Mouse (Mus musculus) spleen, postnatal 36 days (tissue): ENCODE measurements at regions not wholly inside any gene's neighbourhood (a gene's known extent, or its start where the extent isn't known, plus 50 kb on each side); places are given as distances from the start of the nearest gene placed in this dataset.
"Not testable (repeated sequence)": the region's sequence is repeated elsewhere in the genome, so short reads cannot be mapped to it uniquely, and the experiment has no call there.

Experiments
- DNase-seq, 2 experiments: peaks; one replicate each; pipeline ENCODE4 v3.0.0; 2022; ENCODE audit warnings: low spot score in 2 of 2, mixed read lengths in 1 of 2

DNA sequence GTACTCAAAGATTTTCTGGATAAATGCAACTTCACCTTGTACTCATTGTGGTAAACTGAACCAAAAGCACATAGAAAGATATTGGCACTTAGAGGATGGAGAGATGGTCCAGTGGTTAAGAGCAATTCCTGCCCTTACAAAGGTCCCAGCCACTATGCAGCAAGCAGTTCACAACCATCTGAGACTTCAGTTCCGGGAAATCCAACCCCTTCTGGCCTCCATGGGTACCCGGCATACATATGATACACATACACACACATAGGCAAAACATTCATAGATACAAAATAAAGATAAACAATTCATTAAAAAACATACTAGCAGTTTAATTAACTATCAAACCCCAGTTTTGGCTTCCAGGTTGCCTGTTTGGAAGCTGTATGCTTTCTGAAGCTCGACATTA, 189.5 kb upstream of the Tmem45b start:
- DNase-seq: no peak

DNA sequence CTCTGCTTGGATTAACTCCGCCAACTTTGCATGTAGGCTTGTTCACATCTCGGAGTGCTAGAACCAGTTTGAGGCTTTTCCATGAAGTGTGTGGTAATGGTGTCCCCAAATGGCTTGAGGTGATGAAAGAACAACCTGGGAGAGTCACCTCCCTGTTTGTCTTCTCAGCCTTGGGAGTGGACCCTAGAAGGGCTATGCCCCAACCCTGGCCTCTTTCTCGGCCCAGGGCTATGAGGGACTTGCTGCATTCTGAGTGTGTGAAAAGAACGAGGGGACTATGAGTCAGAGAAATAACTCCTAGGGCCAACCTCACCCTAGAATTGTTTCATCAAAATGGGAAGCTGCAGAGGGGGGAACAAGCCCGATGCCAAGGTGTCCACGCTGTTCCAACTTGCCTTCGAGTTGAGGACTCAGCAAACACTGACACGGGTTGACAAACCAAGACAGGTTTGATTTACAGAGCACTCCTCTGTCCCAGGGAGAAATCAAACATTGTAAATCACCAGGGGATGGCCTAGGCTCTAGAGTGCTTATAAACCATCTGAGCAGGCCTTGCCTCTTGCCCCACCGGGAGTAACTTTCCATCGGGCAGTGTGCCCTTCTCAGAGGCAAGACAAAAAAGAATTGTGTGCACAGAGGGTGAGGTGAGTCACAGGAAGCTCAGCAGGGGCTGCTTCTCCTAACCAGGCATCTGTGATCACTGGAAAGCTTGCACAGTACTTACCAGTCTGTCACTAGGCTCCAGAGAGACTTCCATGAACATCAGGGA, 186.3 kb upstream of the Tmem45b start:
- DNase-seq: no peak

DNA sequence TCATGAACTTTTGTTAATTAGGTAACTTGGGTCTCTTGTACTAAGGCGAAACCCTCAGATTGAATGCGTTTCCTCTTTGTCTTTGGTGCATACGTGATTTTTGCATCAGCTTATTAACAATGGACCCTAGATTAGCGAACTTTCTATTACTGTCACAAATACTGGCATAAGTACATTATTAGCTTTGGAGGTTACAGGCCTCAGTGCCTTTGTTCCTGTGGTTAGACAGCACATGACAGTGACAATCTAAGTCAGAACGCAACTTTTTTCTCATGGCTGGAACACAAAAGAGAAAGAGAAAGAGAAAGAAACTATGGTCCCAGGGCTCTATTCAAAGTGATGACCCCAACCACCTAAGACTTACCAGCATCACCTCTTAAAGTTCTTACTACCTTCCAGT, 184.8 kb upstream of the Tmem45b start:
- DNase-seq: no peak

DNA sequence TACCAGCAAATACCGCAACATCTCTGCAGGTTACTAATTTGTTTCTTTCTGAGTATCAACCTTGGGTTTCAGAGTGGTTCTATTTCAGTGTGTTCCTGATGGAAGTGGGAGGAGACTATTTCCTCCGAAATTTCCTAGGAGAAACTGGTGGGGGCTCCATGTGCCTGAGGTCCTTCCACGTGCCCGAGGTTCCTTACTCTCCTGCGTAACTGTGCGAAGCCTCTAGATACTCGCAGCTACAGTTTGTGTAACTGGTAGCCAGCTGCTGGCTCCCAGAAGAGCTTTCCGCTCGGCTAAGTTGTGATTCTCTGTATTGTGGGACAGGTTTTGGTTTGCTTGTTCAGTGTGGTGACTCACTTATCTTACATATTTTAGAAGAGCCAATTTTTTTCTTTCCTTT, 184.3 kb upstream of the Tmem45b start:
- DNase-seq: no peak

DNA sequence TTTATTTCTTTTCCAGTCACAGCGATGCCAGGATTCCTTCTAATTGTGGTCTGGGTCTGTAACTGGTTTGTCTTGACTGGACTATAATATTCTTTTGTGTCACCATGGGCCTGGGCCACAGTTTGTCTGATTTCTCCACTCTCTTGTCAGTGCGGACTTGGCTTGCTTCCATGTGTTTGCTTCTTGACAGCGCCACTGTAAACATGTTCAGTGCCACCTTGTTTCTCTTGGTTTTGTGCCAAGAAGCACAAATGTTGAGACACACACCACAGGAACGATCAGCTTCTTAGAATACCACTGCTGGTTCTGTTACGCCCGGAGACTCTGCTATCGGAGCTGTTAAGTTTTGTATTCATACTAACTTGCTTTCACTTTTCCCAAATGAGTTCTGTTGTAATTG, 180.9 kb upstream of the Tmem45b start:
- DNase-seq: no peak

DNA sequence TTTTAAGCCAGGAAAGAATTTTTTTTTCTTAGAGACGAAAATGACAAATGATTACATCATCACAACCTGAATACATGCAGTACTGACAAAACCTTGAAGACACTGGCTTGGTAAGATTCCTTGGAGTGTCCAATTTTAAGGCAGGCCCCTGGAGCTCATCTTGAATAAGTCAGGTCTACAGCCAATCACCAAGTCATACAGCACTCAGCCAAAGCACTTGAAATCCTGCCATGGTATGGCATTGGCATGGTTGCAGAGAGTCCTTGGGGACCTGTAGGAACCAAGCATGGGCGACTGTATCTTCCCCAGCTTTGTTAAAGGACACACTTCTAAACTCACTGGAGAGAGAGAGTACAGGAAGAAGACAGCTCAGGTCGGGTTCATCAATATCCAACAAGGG, 179.8 kb upstream of the Tmem45b start:
- DNase-seq: no peak

DNA sequence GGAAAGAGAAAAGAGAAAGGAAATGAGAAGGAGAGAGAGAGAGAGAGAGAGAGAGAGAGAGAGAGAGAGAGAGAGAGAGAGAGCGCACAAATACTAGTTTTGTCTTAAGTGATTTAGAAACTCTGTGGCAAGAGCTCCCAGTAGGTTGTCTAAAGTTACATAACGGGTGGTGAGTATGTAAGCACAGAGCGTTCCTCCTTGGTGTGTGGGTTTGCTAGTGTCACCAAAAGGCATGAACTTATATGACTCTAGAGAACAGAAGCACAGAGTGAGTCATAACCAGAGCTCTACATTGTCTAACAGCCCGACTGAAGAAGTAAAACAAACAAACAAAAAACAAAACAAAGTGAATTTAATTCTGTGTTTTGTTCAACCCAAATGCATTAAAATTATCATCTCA, 177.9 kb upstream of the Tmem45b start:
- DNase-seq: no peak

DNA sequence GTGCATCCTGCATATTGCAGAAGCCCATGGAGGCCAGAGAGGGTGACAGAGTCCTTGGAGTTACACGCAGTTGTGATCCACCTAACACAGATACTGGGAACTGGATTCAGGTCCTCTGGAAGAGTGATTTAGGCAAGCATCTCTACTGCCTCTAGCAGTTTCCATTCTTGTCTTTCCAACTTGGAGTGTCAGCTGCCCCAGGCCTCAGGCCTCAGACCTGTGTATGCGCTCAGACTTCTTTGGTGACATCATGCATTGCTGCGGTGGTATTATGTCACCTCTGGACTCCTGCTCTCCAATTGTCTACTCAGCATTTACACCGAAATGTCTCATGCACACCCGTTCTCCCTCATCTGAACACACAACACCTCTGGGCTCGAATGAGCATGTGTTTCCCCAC, 164.0 kb upstream of the Tmem45b start:
- DNase-seq: no peak

DNA sequence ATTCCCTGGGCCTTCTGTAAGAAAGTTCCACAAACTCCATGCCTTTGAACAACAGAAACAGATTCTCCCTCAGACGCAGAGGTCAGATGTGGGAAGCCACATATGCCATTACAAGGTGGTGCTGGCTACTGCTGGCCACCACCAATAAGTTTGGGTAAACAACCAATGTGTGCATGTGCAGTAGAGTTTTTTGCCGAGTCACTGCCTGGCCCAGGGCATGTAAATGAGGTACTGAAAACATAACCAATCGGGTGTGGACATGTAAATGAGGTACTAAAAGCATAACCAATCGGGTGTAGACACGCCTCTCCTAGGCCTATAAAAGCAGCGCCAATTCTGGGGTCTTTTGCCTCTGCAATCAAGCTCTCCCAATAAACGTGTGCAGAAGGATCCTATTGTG, 157.3 kb upstream of the Tmem45b start:
- not testable (repeated sequence) for DNase-seq

DNA sequence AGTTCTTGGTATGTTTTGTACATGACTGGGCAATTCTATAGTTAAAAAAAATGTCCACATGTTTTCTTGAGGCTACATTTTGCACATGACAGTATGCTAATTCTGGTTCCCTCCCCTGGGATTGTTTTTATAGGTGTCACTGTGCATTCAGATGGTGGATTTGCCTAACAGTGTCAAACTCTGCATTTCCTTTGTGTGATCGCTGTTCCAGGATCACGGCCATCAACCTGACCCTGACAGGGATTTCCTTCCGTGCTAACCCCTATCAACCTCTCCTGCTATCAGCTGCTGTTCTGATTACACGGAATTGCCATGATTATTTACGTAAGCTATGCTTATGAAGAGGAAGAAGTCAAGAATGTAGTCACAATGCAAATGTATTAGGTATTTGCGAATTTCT, 155.1 kb upstream of the Tmem45b start:
- DNase-seq: no peak

DNA sequence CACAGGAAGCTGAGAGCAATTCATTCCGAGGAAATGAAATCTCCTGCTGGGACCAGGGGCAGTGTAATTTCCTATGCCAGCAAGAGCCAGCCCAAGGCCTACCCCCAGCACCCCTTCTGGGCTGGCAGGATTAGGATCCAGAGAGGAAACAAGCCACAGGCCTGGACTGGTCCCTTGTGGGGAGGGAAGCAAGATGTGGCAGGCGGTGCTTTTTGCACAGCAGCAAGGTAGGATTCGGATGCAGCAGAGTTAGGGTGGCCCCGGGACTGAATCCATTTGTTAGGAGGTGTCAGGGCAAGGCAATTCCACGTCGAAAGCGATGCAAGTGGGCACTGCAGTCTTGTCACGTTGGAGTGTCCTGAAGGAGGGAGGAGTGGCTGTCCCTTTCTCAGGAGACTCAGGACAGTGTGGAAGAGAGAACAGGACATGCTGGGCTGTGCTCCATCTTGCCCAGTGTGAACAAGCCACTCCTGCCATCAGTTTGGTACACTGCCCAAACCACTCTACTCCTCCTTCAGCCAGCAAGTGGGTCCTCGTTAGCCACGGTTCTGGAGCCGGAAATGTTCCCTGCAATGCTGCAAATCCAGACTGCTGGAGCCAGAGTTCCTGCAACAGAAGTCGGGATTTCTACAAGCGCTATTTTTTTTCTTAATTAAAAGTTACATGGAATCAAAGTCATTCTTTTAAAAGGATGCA, 150.1 kb upstream of the Tmem45b start:
- no peak for DNase-seq

DNA sequence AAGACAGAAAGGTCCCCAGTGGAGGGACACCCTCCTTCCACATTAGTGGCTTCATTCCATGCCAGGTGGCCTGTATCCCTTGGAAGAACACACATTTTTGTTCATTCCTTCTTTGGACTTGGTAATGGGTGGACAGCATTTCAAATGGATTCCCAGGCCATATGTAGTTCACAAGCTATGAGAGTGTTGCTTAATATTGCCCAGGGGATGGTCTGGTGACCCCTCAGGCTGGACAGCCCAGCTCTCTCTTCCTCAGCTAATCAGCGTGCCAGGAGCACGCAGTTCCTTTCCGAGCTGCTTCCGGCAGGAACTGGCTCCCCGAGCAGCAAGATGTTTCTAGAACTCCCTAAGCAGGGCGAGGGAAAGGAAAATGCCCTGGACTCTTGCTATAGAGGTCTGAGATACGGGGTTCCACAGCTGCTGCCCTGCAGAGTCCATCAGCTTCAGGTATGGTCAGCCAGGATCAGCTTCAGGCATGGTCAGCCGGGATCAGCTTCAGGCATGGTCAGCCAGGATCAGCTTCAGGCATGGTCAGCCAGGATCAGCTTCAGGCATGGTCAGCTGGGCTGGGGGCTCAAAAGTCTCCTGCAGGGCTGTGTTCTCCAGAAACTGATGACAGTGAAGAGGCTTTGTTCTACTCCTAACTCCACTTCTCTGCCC, 146.9 kb upstream of the Tmem45b start:
- no peak for DNase-seq

DNA sequence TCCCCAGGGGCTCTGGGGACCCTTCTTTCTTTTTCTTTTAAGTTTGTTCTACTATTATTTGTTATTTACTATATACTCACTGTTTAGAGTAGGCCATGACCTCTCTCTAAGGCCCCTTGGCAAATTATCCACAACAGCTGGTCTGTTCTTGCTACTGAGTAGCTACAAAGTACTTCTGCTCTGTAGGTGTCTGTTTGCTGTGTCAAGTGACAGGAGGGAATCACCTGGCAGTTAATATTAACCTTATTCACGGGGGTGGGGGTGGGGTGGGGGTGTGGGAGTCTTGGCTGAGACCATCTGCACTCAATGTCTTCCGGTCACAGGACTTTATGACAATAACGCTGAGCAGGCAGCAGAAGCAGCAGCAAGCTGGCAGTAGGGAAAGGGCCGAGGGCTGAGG, 146.4 kb upstream of the Tmem45b start:
- DNase-seq: no peak

DNA sequence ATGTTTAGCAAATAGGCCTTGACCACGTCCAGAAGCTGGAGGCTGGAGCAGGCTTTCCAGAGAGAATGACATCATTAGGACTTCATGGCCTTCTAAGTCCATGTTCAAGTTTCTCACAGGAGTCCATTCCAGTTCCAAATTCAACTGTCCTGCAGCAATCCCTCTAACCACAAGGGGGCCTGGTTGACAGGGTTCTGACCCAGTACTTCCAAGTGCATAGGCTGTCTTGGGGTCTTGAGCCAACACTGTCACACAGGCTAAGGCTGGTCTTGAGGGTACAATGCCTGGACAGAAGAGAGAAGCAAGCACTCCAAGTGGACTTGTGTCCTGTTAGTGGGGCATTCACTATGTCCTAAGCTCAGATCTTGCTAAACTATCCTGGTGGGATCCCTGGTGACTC, 145.9 kb upstream of the Tmem45b start:
- no peak for DNase-seq

DNA sequence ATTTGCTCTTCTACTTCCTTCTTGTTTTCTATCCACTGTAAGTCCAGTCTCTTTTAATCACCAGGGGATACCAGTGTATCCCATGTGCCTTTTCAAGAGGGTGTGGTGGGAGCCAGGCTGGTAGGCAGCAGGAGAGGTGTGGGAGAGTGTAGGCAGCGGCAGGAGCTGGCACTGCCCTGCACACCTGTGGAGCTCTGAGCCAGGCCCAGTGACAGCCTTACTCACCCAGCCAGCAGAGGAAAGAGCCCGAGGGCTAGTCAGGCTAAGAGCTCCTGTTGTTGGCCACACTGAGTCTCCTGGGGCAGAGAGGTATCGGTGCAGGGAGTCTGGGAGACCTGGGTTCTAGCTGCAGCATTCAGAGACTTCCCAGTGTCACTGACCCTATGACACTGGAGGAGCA, 145.5 kb upstream of the Tmem45b start:
- DNase-seq: no peak

DNA sequence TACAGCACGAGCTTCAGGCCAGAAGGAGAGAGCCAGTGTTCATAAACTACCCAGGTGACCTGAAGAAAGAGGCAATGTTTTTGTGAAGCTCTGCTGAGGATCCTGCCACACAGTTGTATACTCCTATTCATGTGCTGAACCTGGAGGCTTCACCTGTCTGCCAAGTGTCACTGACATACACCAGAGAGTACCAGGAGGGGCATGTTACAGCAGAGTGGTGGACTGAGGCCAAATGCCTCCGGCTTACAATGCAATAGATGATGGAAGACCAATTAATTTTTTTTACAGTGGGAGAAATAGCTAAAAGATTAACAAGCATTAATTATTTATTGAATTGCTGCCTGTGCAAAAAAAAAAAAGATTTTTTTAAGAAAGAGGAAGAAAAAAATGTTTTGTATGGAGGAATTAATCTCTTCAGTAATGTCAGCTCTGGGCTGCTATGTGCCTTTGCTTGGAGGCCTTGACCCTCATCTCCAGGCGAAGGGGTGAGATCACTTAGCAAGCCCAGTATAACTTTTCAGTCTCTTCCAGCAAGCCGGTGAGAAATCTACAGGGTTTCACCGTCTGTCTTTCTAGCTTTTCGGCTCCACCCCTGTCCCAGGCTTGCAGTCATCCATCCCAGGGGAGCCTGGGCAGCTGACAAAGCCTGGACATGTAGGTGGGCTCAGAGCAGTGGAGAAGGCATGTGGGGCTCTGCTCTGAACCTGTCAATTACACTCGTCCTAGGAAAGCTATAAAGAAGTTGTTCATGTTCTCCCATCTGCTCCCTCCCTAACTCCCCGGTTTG, 144.0 kb upstream of the Tmem45b start:
- no peak for DNase-seq

DNA sequence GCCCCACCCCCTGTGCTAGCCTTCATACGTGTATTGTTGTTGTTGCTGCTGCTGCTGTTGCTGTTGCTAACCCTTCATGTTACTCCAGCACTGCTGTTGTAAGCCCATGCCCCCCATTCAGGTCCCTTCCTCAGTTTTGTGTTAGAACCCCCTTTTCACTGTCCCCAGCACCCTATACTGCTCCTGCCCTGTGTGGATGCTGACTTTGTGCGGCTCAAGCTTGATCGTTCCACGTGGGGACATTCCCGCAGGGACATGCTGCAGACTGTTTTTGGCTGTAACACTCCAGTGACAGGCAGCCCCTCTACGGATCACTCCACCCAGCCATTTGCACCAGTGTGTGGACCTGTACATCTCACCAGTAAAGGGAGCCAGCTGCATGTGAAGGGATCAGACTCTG, 142.7 kb upstream of the Tmem45b start:
- no peak for DNase-seq

DNA sequence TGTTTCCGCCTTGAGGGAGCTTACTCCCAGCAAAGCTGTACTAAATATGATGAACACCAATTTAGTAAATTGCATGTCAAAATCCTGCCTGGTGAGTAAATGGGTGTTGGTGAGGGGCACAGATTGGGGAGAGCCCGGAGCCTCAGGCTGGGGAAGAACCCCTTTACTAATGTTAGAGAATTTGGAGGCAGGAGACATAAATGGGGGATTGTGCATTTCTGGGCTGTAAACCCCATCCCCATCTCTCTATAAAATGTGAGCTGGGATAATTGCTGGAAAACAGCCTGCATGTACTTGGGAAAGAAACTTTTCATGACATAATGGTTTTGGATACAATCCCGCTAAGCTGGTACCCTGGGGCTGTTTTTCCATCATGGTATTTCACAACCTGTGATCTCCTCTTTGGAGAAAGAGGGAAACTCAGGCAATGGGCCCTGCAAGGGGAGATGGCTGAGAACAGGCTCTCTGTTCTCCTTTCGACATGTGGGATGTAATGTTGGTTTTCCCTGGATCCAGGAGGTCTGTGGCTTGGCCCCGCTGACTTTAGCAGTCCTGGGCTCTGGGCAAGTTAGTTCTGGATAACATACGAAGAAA, 140.3 kb upstream of the Tmem45b start:
- no peak for DNase-seq

DNA sequence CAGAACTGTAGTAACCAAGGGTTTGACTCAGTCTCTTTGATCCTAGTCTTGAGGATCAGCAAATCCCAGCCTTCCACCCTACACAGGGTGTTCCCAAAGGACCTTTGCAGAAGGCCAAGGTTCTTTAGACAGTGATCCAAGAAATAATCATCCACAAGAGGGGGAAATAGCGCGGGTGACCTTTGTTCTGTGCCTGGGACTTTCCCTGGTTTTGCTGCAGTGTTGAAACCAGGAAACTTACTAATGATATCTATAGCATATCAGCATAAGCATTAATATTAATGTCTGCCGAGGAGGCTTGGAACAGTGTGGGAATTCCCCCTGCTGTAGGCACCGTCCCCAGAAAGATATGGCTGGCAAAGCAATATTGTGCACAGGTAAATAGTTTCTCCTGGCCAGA, 138.4 kb upstream of the Tmem45b start:
- DNase-seq: no peak

DNA sequence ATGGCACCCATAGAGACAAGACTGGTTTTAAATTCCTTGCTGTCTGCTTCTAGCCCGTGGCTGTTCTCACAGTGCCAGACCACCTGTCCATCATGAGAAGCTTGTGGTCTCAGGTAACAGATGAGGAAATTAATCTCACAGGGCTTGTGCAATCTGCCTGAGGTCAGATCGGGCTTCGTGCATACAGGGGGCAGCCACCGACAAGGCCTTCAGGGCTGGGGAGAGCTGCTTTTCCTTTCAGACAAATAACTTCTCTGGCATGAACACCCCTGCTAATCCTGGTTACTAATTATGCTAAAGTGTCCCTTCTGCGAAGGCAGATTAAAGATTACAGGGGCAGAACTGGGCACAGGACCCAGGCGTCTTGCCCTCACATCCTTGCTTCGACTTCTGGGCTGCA, 130.8 kb upstream of the Tmem45b start:
- DNase-seq: no peak

DNA sequence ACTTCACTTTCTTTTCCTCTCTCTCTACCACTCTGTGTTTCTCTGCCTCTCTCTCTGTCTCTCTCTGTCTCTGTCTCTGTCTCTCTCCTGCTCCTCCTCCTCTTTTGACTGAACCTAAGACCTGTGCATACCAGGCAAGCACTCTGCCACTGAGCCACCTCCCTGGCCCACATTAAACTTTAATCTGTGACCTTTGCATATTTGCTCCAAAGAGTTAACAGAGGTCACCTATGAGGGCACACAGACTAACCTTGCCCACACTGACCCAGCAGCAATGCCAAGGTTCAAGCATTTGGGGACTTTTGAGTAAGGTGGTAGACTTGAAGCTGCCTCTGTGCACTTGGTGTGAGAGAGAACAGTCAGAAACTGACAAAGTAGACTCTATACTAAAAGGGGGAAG, 123.4 kb upstream of the Tmem45b start:
- no peak for DNase-seq

DNA sequence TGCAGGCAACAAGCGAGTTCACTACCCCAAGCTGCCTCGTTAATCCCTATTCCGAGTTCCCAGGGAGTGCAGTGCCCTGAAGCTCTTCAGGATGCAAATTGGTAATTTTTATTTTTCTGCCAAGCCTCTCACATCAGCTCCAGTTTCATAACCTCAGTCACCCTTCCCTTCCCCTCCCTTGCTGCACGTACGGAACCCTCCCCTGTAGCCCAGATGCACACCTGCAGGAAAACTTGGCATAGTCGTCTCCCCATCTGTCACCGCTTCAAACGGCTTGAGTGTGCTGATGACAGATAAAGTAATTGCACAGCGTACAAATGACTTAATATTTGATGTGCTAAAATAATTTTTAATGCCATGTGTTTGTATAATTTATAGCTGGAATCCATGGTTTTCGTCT, 119.7 kb upstream of the Tmem45b start:
- no peak for DNase-seq
